Mouse (Mus musculus) cerebellum, postnatal 10 days (tissue): ENCODE measurements around the gene Fgd4.

Source experiments
- DNase-seq, 2 experiments: peaks; one replicate each; pipeline ENCODE4 v3.0.0; 2021; ENCODE audit warnings: mixed read lengths in 2 of 2

Gene Fgd4

GRCm38 (mm10) chr16:16600461-16600860 is at the start of gene Fgd4:
Fgd4 (minus strand) TSS chr16:16600549.
- DNase-seq = no peak

GRCm38 (mm10) chr16:16645148-16645547 is 44.8 kb upstream of the Fgd4 start:
- DNase-seq = no peak

GRCm38 (mm10) chr16:16633730-16634129 is 33.4 kb upstream of the Fgd4 start:
- no peak for DNase-seq

- DNase-seq = peak; percentile 53 to 63
Observed at GRCm38 (mm10) chr16:16599586-16600401, 555 bp downstream of the Fgd4 start.

GRCm38 (mm10) chr16:16596582-16596981 is 3.8 kb downstream of the Fgd4 start:
- peak; percentile 4 to 20 for DNase-seq

GRCm38 (mm10) chr16:16592622-16593021 is 7.7 kb downstream of the Fgd4 start:
- DNase-seq = no peak

GRCm38 (mm10) chr16:16584409-16585032 is 15.8 kb downstream of the Fgd4 start:
- peak; percentile 91 to 92 for DNase-seq

- no peak for DNase-seq
Observed at GRCm38 (mm10) chr16:16576556-16576955, 23.8 kb downstream of the Fgd4 start.

- no peak for DNase-seq
Observed at GRCm38 (mm10) chr16:16574508-16574907, 25.8 kb downstream of the Fgd4 start.

- no peak for DNase-seq
Observed at GRCm38 (mm10) chr16:16573167-16573566, 27.2 kb downstream of the Fgd4 start.

GRCm38 (mm10) chr16:16571356-16571755 is 29.0 kb downstream of the Fgd4 start:
- no peak for DNase-seq

- DNase-seq = no peak
Observed at GRCm38 (mm10) chr16:16566786-16567185, 33.6 kb downstream of the Fgd4 start.

GRCm38 (mm10) chr16:16566215-16566614 is 34.1 kb downstream of the Fgd4 start:
- DNase-seq = no peak

GRCm38 (mm10) chr16:16565786-16566185 is 34.6 kb downstream of the Fgd4 start:
- DNase-seq = no peak

GRCm38 (mm10) chr16:16560718-16561117 is 39.6 kb downstream of the Fgd4 start:
- DNase-seq = no peak

- peak; percentile 88 to 91 for DNase-seq
Observed at GRCm38 (mm10) chr16:16559878-16560531, 40.3 kb downstream of the Fgd4 start.

GRCm38 (mm10) chr16:16559016-16559877 is 41.1 kb downstream of the Fgd4 start:
- peak; percentile 54 to 60 for DNase-seq

- DNase-seq = no peak
Observed at GRCm38 (mm10) chr16:16557738-16558137, 42.6 kb downstream of the Fgd4 start.

- DNase-seq = peak; percentile 36 to 62
Observed at GRCm38 (mm10) chr16:16554098-16554497, 46.3 kb downstream of the Fgd4 start.

- DNase-seq = no peak
Observed at GRCm38 (mm10) chr16:16552197-16552596, 48.2 kb downstream of the Fgd4 start.

- no peak for DNase-seq
Observed at GRCm38 (mm10) chr16:16549105-16549504, 51.2 kb downstream of the Fgd4 start.

GRCm38 (mm10) chr16:16546657-16547056 is 53.7 kb downstream of the Fgd4 start:
- no peak for DNase-seq
